Mouse (Mus musculus) liver, embryonic 14.5 days (tissue): ENCODE measurements around the gene Rpl21. TPM values are rescaled to one million over a fixed set of nuclear protein-coding genes. Genes with fewer than 3 reads are reported as not detected.

ENCODE experiments used
- ATAC-seq: fragments of 200-750 bp; cut with Nextera tagmentation; 2 replicates; pipeline ENCODE4 v1.8.0; 2017; ENCODE audit warnings: moderate number of reproducible peaks, mild to moderate bottlenecking, moderate library complexity; ENCODE audit not compliant: insufficient read depth
- DNase-seq, 3 experiments: peaks; one replicate each; pipeline ENCODE4 v3.0.0-alpha.2; 2012 to 2013; ENCODE audit warnings: low read depth in 3 of 3, low spot score in 3 of 3
- H3K27ac ChIP-seq: fragments of 300-500 bp; sonication (generic); 2 replicates; pipeline ENCODE4 v1.5.1; 2014; ENCODE audit warnings: moderate library complexity, mild to moderate bottlenecking, control low read depth, inconsistent platforms
- H3K27me3 ChIP-seq: fragments of 300-500 bp; sonication (generic); 2 replicates; pipeline ENCODE4 v1.6.1; 2014; ENCODE audit warnings: mild to moderate bottlenecking, low read length, moderate library complexity; ENCODE audit not compliant: control insufficient read depth, insufficient read depth
- H3K36me3 ChIP-seq: fragments of 300-500 bp; sonication (generic); replicated peaks from 2 replicates; pipeline ENCODE4 v1.6.1; 2014; ENCODE audit warnings: low read depth; ENCODE audit not compliant: control insufficient read depth, insufficient read depth
- H3K4me1 ChIP-seq, 2 experiments: fragments of 200-500 bp in 1 of 2; fragments of 300-500 bp in 1 of 2; sonication (generic) in 1 of 2; replicated peaks; 2 replicates each; pipeline ENCODE4 v1.6.1; 2012 to 2014; ENCODE audit warnings: antibody characterized with exemption in 1 of 2, inconsistent platforms in 1 of 2, low read length in 1 of 2; ENCODE audit not compliant: control insufficient read depth in 2 of 2, insufficient read depth in 2 of 2
- H3K4me2 ChIP-seq: fragments of 300-500 bp; sonication (generic); 2 replicates; pipeline ENCODE4 v1.6.1; 2014; ENCODE audit warnings: low read depth, mild to moderate bottlenecking, control low read depth, moderate library complexity
- H3K4me3 ChIP-seq, 2 experiments: fragments of 200-500 bp in 1 of 2; fragments of 300-500 bp in 1 of 2; sonication (generic) in 1 of 2; 2 replicates each; pipeline ENCODE4 v1.5.1; 2012 to 2014; ENCODE audit warnings: low read depth in 2 of 2, low read length in 2 of 2, mild to moderate bottlenecking in 2 of 2, control low read depth in 1 of 2, inconsistent platforms in 1 of 2, moderate library complexity in 1 of 2; ENCODE audit not compliant: insufficient read depth in 1 of 2
- H3K9ac ChIP-seq: fragments of 300-500 bp; sonication (generic); replicated peaks from 2 replicates; pipeline ENCODE4 v1.6.1; 2014; ENCODE audit warnings: mild to moderate bottlenecking, control low read depth, moderate library complexity
- H3K9me3 ChIP-seq: fragments of 300-500 bp; sonication (generic); 2 replicates; pipeline ENCODE4 v1.6.1; 2016; ENCODE audit warnings: low read length, mixed read lengths; ENCODE audit not compliant: control insufficient read depth
- CTCF ChIP-seq: IDR thresholded peaks from 2 replicates; pipeline ENCODE4 v1.5.1; 2016; ENCODE audit warnings: antibody characterized with exemption, low read depth, control low read depth
- EP300 ChIP-seq: IDR thresholded peaks from 2 replicates; pipeline ENCODE4 v1.6.1; 2016; ENCODE audit warnings: antibody characterized with exemption, low read depth
- WGBS: fragments of 180-500 bp; shearing (Covaris S2); extraction: QIAGEN DNeasy Blood & Tissue Kit; methylation state at CpG from one replicate; pipeline ENCODE4 v1.1.7; 2014; ENCODE audit not compliant: insufficient replicate concordance; 5-methylcytosine and 5-hydroxymethylcytosine counted together
- polyA plus RNA-seq, 2 experiments: library from polyadenylated mRNA; depleted of rRNA in 1 of 2; stranded (reverse) in 1 of 2; unstranded in 1 of 2; fragments of >200 nt; fragmentation: Nextera tagmentation in 1 of 2; extraction: Ambion mirVana in 1 of 2; gene quantifications; 2 replicates each; pipeline versions ENCODE4 v1.2.1 to v1.2.3; 2012 to 2014

Gene Rpl21
- polyA plus RNA-seq, 2 experiments, result 236 to 467 TPM

DNA sequence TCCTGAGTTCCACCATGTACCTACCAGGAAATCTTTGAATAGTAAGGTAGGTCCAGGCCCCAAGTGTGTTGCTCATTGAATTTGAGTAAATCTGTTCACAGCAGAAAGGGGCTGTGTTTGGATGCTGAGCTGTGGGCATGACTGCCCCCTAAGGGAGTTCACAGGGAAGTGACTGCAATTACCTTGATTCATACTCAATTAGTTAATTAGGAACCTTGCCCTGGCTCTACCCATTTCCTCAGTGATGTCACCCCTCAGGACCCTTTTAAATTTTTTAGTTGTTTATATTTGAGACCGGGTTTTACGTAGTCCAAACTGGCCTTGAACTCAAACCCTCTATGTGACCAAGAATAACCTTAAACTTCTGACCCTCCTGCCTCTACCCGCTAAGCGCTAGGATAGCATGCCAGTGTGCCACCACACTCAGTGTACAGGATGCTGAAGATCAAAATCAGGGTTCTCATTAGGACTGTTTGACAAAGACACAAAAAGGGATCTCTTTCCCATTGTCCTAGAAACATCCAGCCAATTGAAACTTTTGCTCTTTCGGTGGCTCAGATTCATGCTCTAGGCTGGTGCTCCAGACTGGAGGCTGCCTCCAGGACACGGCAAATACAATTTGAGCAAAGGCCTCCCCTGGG is 11.7 kb downstream of the Rpl21 start:
- DNase-seq (no peak), ATAC-seq (peak; percentile 18; the same call in 1 of the 2 replicates)
- Histone ChIP-seq H3K4me3 (peak overlapping the region; percentile 45 to 50; a peak in 3 of 4 replicates), H3K4me2 (peak overlapping the region; percentile 77), H3K4me1 (no peaks in the 10 kb centered on the region; a peak in 2 of 4 replicates), H3K36me3 (no peaks in the 10 kb centered on the region), H3K9me3 (no peaks in the 10 kb centered on the region), H3K27ac (no peak overlapping the region), H3K27me3 (peaks cover 33% of the 10 kb centered on the region), H3K9ac (no peak overlapping the region)
- 18% methylated on average over 6 of the region's 6 CpGs for WGBS
- TF ChIP-seq CTCF, result peak; percentile 51
- TF ChIP-seq EP300, result no peak

DNA sequence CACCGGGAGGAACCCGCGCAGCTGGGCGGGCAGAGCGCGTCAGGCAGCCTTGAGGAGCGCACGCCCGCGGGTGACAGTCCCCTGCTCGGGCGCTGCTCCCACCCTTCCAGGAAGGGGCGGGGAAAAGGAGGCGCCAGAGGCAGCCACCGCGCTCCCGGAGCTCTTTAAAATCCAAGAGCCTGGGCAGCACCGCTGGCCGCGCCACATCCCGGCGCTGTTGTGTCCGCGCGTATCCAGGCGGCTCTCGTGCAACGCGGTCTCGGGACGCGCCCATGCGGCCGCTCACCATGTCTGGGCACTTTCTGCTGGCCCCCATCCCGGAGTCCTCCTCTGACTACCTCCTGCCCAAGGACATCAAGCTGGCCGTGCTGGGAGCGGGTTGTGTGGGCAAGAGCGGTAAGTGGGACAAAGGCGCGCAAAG is 12.3 kb downstream of the Rpl21 start, which contains the start of gene Rasl11a:
Rasl11a (plus strand) TSS at position 127 of the 421 bp plus-strand sequence.
- ATAC-seq (peak; percentile 81), DNase-seq (peak in 1 of 3 experiments; percentile 55)
- H3K9ac ChIP-seq, result peak within 1 kb of the TSS; percentile 16
- peaks cover 33% of the 10 kb centered on the region for H3K27me3 ChIP-seq
- H3K27ac ChIP-seq, result no peak within 1 kb of the TSS
- under 1% methylated on average over 40 of the region's 40 CpGs for WGBS
- no peak for TF ChIP-seq EP300
- 0 out of 2 replicates have a peak, but pooled peaks have one; percentile 32 for TF ChIP-seq CTCF
- H3K36me3 ChIP-seq, result no peaks in the 10 kb centered on the region
- no peaks in the 10 kb centered on the region; a peak in 2 of 4 replicates for H3K4me1 ChIP-seq
- no peaks in the 10 kb centered on the region for H3K9me3 ChIP-seq
- H3K4me2 ChIP-seq, result peak within 1 kb of the TSS; percentile 77
- H3K4me3 ChIP-seq, result peak within 1 kb of the TSS; percentile 45 to 50

DNA sequence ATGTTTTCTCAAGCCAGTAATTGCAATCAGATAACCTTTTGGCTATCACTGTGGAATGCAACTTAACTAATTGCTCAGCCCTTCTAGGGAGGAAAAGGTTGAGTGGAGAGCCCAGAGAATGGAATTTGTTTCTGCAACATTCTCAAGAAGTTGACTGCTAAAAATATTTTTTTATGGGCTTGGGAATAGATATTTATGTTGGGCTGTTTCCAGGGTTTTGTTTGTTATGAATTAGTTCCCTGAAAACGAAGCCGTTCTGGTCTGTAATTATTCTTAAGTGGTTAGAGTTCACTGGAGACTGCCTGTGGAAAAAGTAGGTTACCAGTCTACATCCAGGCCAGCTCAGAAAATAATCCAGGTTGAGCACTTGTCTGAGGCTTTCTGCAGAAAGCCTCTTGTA is 13.8 kb downstream of the Rpl21 start:
- peaks cover 33% of the 10 kb centered on the region for H3K27me3 ChIP-seq
- no peaks in the 10 kb centered on the region; a peak in 2 of 4 replicates for H3K4me1 ChIP-seq
- H3K4me3 ChIP-seq, result no peak overlapping the region
- H3K4me2 ChIP-seq, result no peak overlapping the region
- no peak for TF ChIP-seq EP300
- TF ChIP-seq CTCF, result no peak
- DNase-seq (no peak), ATAC-seq (no peak)
- H3K9ac ChIP-seq, result no peak overlapping the region
- no peaks in the 10 kb centered on the region for H3K9me3 ChIP-seq
- H3K27ac ChIP-seq, result no peak overlapping the region
- H3K36me3 ChIP-seq, result no peaks in the 10 kb centered on the region
- 67% methylated on average over 2 of the region's 2 CpGs for WGBS

DNA sequence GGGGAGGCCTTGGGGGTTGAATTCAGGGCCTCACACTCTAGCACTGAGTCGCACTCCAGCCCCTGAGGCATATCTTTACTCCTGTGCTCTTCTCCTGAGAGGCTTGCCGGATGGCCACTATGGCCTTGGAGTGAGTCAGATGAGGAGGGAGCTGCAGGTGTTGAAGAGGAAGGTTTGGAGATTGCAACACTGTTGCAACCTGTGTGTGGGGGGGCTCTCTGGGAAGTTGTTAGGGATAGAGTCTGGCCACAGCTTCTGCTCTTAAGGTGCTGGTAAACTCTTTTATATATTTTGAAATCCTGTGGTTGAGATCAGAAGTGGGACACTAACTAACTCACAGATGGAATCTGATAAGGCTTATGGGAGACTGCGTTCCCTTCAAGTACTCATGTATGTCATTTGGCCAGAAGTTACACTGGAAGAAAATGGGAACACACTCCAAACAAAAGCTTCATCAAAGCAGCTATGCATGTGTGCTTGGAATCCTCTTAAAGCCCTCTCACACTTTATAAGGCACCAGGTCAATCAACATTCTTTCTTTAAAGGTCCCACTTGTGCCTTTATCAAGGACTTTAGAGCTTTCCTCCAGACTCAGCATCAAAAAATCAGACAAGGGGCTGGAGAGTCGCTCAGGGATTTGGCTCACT is 16.4 kb downstream of the Rpl21 start:
- Histone ChIP-seq H3K9me3 (no peaks in the 10 kb centered on the region), H3K4me1 (no peaks in the 10 kb centered on the region; a peak in 2 of 4 replicates), H3K27ac (no peak overlapping the region), H3K4me3 (no peak overlapping the region), H3K4me2 (no peak overlapping the region), H3K27me3 (peaks cover 32% of the 10 kb centered on the region), H3K36me3 (no peaks in the 10 kb centered on the region), H3K9ac (no peak overlapping the region)
- TF ChIP-seq EP300 (no peak), CTCF (no peak)
- no peak for DNase-seq
- ATAC-seq, result no peak
- 69% methylated on average over 4 of the region's 4 CpGs for WGBS

DNA sequence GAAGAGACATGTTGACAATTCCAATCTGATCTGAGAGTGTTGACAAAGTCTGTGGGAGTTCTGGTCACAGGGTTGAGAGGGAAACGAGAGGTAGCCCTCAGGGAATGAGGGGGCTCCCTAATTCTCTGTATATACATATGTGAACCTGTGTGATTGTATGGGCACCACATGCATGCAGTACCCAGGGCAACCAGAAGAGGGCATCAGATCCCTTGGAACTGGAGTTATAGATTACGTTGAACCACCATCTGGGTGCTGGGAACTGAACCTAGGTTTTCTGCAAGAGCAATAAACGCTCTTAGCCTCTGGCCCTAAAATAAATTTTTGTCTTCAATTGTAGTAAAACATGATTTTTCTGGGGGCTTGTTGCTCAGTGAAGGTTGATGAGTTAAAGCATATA is 23.4 kb downstream of the Rpl21 start:
- Histone ChIP-seq H3K36me3 (no peaks in the 10 kb centered on the region), H3K4me1 (peaks cover 0 to 5% of the 10 kb centered on the region in 2 experiments; a peak in 1 of 4 replicates), H3K27ac (no peak overlapping the region), H3K4me2 (no peak overlapping the region), H3K4me3 (no peak overlapping the region), H3K9ac (no peak overlapping the region), H3K9me3 (peaks cover 5% of the 10 kb centered on the region), H3K27me3 (no peaks in the 10 kb centered on the region)
- TF ChIP-seq CTCF (peak; percentile 42), EP300 (no peak)
- WGBS, result 76% methylated on average over 3 of the region's 3 CpGs
- DNase-seq (no peak), ATAC-seq (no peak)
